Mouse (Mus musculus): ENCODE results near the gene Ick. TPM values are rescaled to one million over a fixed set of nuclear protein-coding genes. Genes with fewer than 3 reads are reported as not detected.
A peak's percentile ranks its signal among the peaks of the same experiment; 100 is the strongest.

Gene Ick
- total RNA-seq, 1 experiment from 2014 or later: 3.4 TPM

- peak; percentile 44; the same call in 1 of the 2 replicates for ATAC-seq (replicated peaks; ENCODE audit: insufficient number of reproducible peaks, low FRiP score, low TSS enrichment, poor library complexity, severe bottlenecking)
Measured at GRCm38 (mm10) chr9:78100956-78101355, 8.0 kb upstream of the Ick start.

DNA sequence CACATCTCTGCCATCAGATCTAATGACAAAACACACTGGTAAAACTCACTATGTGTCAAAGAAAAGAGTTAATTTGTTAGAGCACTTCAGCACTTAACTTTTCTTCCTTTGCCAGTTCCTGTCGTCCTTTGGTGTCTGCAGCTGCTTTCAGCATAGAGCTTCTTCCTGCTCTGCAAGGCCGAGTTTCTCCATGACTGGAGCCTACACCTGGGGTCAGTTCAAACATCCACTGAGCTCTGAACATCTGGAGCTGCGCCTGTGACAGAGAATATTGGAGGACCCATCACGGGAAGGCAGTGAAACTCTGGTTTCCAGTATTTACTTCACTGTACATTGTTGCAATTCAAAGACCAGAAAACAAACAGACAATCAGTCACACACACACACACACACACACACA lies 7.6 kb upstream of the Ick start:
- ATAC-seq (replicated peaks; ENCODE audit: insufficient number of reproducible peaks, low FRiP score, low TSS enrichment, poor library complexity, severe bottlenecking): no peak

- no peak for ATAC-seq (replicated peaks; ENCODE audit: insufficient number of reproducible peaks, low FRiP score, low TSS enrichment, poor library complexity, severe bottlenecking)
Measured at GRCm38 (mm10) chr9:78103965-78104560, 4.9 kb upstream of the Ick start.

GRCm38 (mm10) chr9:78104973-78105372 lies 4.0 kb upstream of the Ick start:
- ATAC-seq (replicated peaks; ENCODE audit: insufficient number of reproducible peaks, low FRiP score, low TSS enrichment, poor library complexity, severe bottlenecking): no peak

- no peak for ATAC-seq (replicated peaks; ENCODE audit: insufficient number of reproducible peaks, low FRiP score, low TSS enrichment, poor library complexity, severe bottlenecking)
Measured at GRCm38 (mm10) chr9:78105501-78105932, 3.5 kb upstream of the Ick start.

- no peak for ATAC-seq (replicated peaks; ENCODE audit: insufficient number of reproducible peaks, low FRiP score, low TSS enrichment, poor library complexity, severe bottlenecking)
Measured at GRCm38 (mm10) chr9:78106821-78107220, 2.2 kb upstream of the Ick start.

GRCm38 (mm10) chr9:78107582-78107911 lies 1.4 kb upstream of the Ick start:
- ATAC-seq (replicated peaks; ENCODE audit: insufficient number of reproducible peaks, low FRiP score, low TSS enrichment, poor library complexity, severe bottlenecking): no peak

- ATAC-seq (replicated peaks; ENCODE audit: insufficient number of reproducible peaks, low FRiP score, low TSS enrichment, poor library complexity, severe bottlenecking): peak; percentile 15
Measured at GRCm38 (mm10) chr9:78107912-78108795, 838 bp upstream of the Ick start.

DNA sequence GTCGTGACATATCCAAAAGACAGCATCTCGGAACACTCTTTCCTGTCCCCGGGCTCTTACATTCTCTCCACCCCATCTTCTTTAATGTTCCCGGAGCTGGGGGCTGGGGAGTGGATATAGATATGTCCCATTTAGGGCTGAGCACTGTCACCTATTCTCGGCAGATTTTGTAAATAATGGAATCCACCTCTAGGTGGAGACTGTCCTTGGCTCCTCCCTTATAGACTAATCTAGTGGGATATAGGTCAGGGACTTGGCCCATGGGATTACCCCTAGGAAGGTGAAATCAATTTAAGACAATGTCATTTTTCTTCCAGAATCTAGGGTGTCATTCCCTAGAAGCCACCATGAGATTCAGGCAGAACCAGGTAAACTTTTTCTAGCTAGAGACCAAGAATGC lies 664 bp downstream of the Ick start:
- no peak for ATAC-seq (replicated peaks; ENCODE audit: insufficient number of reproducible peaks, low FRiP score, low TSS enrichment, poor library complexity, severe bottlenecking)

DNA sequence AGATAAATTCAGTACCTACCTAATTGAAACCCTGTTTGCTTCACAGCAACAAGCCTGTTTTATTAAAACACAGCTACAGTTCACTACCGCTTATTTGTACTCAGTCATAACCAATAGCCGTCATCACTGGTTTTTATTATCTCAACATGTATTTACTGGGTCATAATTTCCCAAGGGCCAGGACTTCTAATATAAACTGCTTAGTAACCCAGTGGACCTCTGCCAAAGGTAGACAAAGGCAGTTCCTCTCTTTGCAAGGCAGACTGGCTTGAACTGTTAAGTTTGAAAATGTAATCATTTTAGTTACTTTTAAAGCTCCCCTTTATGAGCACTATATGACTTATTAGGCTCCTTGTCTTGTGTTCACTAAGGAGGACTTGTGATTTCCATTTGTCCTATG lies 2.5 kb downstream of the Ick start:
- ATAC-seq (replicated peaks; ENCODE audit: insufficient number of reproducible peaks, low FRiP score, low TSS enrichment, poor library complexity, severe bottlenecking): no peak

GRCm38 (mm10) chr9:78112770-78113537 lies 4.0 kb downstream of the Ick start:
- peak; percentile 62 for ATAC-seq (replicated peaks; ENCODE audit: insufficient number of reproducible peaks, low FRiP score, low TSS enrichment, poor library complexity, severe bottlenecking)

GRCm38 (mm10) chr9:78113538-78113885 lies 4.5 kb downstream of the Ick start:
- no peak for ATAC-seq (replicated peaks; ENCODE audit: insufficient number of reproducible peaks, low FRiP score, low TSS enrichment, poor library complexity, severe bottlenecking)

DNA sequence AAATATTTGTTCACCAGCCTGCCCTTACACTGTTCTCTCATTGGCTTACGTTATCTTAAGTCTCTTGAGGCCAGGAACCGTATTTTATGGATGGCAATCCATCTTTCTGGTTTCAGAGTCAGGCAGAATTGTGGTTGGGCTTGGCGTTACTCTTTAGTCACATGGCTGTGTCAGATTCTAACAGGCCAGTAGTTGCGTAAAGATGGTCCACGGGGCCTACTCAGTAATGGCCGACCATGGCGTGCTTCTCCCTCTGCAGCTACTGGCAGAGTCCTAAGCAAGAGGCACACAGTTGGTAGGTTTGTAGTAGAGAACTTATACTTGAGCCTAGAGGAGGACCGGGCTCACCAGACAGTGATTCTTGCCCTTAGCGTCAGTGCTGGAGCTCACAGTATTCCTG lies 6.8 kb downstream of the Ick start:
- no peak for ATAC-seq (replicated peaks; ENCODE audit: insufficient number of reproducible peaks, low FRiP score, low TSS enrichment, poor library complexity, severe bottlenecking)

DNA sequence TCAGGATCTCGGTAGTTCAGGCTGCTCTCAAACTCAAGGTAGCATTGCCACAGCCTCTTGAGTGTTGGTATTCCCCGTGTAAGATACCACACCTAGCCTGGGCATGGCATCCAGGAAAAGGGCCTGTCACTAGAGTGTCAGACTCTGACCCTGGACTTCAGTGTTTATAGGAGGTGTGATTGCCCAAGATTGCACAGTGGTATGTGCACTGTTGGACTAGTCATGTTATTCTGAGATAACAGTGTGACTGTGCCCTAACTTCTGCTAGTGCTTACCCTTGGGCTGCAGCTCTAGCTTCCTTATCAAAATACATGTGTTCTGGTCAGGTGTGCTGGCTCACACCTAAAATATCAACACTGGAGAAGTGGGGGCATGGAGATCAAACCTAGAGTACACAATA lies 8.7 kb downstream of the Ick start:
- ATAC-seq (replicated peaks; ENCODE audit: insufficient number of reproducible peaks, low FRiP score, low TSS enrichment, poor library complexity, severe bottlenecking): no peak

DNA sequence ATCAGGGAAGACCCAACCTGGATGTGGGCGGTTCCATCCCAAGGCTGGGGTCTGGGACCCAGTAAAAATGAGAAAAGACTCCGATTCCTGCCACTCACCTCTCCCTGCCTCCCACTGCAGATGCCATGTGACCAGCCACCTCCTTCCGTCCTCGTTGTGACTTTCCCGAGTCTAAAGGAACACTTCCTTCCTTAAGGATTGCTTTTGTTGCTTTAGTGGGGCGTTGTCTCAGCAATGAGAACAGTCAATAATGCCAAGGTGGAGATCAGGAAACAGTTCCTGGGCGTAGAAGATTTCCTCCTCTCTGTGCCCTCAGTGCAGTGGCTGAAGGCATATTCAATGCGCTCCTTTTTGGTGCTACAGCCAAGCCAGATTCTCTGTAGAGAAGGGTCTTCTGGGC lies 12.4 kb downstream of the Ick start:
- no peak for ATAC-seq (replicated peaks; ENCODE audit: insufficient number of reproducible peaks, low FRiP score, low TSS enrichment, poor library complexity, severe bottlenecking)

DNA sequence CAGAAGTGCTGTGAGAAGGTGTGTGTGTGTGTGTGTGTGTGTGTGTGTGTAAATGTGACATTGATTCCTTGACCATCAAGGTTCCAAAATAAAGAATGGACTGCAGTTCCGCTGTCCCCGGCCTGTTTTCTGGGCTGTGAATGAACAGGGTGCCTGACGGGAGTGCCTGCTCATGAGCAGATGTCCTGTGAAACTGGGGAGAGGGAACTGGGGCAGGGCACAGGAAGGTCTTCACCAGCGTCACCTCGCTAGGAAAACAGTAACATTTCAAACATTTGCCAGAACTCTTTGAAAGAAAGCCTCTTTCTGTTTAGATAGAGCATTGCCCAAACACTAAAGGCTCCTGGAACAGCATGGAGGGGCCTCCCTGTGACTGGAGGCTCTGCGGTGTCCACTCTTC lies 13.0 kb downstream of the Ick start:
- no peak for ATAC-seq (replicated peaks; ENCODE audit: insufficient number of reproducible peaks, low FRiP score, low TSS enrichment, poor library complexity, severe bottlenecking)

DNA sequence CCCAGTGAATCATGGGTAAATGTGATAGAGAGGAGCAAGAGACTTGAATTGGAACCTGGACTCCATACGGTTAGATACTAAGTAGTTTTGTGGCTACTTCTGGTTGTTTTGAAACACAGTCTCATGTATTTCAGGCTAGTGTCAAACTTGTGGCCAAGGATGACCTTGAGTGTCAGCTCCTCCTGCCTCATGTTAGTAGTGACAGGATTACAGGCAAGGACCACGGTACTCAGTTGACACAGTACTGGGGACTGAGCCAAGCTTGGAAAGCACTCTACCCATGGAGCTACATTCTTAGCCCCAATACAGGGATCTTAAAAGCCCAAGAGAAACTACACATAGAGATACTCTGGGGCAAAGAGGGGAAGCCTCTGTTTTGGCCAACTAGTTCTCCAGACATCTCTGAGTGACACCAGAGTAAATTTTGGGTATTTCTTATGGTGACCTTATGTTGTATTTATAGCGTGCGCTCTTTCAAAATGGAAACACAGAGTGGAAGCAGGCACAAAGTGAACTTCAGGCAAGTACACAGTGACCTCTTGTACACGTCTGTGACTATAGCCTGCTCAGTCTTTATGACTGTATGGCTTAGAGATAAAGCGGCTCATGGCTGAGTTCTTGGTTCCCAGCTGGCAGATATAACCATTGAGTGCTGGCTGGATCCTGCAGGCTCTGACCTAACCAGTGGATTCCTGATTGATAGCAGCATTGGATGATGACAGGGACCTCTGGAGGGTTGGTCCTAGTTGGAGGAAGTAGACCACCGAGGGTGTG lies 14.1 kb downstream of the Ick start:
- no peak for ATAC-seq (replicated peaks; ENCODE audit: insufficient number of reproducible peaks, low FRiP score, low TSS enrichment, poor library complexity, severe bottlenecking)

DNA sequence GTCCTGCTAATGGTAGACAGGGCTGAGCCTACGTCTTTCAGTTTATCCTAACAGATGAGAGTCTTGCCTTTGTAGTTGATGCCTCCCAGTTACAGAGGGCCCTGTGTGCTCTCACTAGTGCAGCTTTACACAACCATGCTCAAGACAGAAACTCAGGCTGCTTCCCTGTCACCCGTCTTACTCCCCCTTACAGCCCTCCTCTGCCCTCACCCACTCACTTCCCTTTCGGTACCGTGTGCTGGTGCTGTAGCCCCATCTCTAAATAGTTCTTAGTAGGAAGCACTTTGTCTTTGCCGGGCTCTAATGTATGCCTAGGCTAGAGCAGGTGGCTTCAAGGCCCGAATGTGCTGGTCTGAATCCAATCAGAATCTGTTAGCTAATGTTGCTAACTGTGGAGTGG lies 15.3 kb downstream of the Ick start:
- ATAC-seq (replicated peaks; ENCODE audit: insufficient number of reproducible peaks, low FRiP score, low TSS enrichment, poor library complexity, severe bottlenecking): no peak

- ATAC-seq (replicated peaks; ENCODE audit: insufficient number of reproducible peaks, low FRiP score, low TSS enrichment, poor library complexity, severe bottlenecking): no peak
Measured at GRCm38 (mm10) chr9:78126007-78126406, 17.0 kb downstream of the Ick start.

Data from monocyte, adult 5-6 weeks (primary cell).